Mouse (Mus musculus) lung, postnatal 36 days (tissue): Measurements from ENCODE around the gene Arhgef10l.
A peak's percentile ranks its signal among the peaks of the same experiment; 100 is the strongest.

ENCODE experiments used
- DNase-seq: peaks from one replicate; pipeline ENCODE4 v3.0.0; 2022; ENCODE audit warnings: mixed read lengths

Gene Arhgef10l

GRCm38 (mm10) chr4:140665760-140666159 is at the start of gene Arhgef10l:
Gene Arhgef10l (minus strand): TSS chr4:140666012.
- DNase-seq = peak; percentile 87

DNA sequence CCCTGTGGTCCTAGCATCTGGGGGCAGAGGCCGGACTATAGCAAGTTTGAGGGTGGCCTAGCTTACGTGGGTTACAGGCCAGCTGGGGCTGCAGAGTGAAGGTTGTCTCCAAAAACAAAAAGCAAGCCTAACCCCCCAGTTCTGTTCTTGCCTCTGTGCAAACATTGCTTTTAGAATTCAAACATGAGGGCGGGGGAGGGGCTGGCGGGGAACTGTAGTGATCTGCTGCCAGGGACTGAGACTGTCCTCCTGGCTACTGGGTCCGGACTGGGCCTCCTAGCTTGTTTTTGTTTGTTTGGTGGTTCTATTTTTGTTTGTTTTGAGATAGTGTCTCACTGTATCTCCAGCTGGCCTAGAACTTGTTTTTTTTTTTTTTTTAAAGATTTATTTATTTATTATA is 48.8 kb upstream of the Arhgef10l start:
- DNase-seq = no peak

GRCm38 (mm10) chr4:140713480-140714365 is 47.9 kb upstream of the Arhgef10l start:
- peak; percentile 96 for DNase-seq

GRCm38 (mm10) chr4:140711360-140711759 is 45.5 kb upstream of the Arhgef10l start:
- no peak for DNase-seq

GRCm38 (mm10) chr4:140710781-140711180 is 45.0 kb upstream of the Arhgef10l start:
- no peak for DNase-seq

DNA sequence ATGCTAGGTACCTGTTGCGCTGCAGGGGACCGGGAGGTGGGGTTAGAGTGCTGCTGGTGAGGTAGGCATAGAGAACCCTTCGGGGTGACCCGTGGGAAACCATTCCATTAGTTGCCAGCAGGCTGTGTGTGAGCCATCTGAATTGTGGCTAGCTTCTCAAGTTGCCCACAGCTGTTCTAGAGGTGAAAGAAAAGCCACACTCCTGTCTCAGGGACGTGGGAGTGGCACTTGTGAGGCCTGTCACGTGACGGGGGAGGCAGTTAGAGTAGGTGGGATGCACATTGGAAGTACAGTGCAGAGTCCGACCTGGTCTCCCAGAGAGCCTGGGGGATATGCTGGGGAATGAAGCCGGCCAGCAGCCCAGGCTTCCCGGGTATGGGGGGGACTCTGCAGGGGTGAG is 43.8 kb upstream of the Arhgef10l start:
- no peak for DNase-seq

GRCm38 (mm10) chr4:140709111-140709510 is 43.3 kb upstream of the Arhgef10l start:
- DNase-seq = no peak

DNA sequence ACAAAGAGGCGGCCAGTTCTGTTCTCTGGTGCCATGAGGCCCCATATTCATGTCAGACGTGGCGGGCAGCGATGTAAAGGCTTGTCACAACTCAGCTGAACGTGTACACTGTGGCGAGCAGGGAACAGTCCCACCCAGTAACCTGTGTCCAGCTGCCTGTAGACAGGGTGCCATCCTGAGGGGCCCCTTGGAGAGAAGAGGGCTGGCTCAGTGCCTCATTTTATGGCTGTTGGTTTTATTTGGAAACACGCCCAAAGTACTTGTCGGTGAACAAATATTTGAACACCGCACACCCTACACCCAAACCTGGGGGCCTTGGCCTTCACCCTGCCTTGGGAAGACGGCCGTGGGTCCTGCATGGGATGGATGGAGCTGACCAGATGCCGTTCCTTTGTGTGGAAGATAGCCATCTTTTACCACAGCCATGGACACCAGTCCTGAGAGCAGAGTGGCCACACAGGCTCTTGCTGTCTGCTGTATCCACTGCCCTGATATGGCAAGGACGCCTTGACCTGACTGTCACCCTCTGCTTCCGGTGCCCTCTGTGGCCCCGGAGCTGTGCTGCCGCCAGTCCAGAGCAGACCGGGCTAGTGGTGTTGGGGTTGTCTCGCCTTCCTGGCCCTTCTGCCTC is 42.6 kb upstream of the Arhgef10l start:
- peak; percentile 74 for DNase-seq

- no peak for DNase-seq
Measured at GRCm38 (mm10) chr4:140707615-140708014, 41.8 kb upstream of the Arhgef10l start.

DNA sequence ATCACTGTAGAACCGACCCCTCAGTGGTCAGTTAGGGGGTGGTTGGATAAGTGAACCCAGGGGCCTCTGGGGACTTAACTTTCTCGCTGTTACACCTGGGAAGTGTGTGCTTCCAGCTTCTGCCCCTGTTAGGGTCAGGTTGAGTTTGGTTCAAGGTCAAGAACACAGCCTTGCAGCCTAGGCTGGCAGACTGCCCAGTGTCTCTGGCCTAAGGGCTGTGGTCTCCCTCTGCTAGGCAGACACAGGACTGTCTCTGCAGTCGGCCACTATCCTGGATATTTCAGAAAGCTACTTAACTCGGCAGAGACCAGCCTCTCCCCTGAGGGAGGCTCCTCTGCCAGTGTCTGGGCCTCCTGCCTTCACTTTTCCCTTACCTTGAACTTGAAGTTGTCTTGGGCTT is 38.4 kb upstream of the Arhgef10l start:
- no peak for DNase-seq

DNA sequence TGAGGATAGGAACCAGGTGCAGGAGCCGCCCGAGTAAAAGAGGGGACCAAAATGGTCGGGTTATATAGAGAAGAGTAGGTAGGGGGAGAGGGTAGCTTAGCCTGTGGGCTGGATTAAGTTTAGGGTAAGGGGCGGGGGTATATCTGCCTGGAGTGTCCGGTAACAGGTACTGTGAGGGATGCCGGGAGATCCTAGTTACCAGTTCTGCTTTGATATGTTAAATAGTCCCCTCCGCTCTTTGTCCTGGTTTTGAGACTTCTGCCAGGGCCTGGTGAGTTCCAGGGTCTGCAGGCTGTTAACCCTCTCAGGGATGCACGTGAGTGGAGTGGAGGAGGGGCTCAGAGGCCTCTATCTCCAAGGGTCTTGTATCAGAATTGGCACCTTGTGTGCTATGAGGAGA is 37.8 kb upstream of the Arhgef10l start:
- DNase-seq = no peak

DNA sequence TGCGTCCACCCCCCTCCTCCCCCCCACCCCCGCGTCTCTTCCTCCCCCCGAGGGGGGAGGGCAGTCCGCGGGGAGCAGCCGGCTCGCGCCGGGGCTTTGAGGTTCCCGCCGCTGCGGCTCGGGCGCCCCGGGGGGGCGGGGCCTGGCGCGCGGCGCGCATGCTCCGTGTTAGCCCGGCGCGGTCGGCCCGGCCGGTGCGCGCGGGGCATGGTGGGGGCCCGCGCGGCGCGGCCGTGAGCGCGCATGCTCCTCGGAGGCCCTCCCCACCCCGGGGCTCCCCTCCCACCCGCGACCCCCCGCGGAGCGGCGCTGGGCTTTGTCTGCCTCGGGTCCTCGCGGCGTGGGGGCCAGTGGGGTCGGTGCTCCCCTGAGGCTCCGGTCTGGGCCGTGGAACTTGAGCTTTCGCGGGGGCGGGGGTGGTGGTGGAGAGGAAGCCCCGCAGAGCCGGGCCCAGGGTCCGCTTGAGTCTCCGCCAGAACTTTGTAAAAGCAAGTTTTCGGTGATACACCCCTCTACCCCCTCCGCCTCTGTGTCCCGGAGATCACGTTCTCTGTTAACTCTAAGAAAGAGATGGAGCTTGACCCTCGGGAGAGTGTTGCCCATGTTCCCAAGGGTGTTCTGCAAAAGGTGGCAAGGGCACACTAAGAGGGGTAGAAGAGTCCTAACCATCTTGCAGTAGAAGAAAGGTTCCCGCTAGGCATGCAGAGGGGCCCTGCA is 37.0 kb upstream of the Arhgef10l start:
- peak; percentile 77 for DNase-seq

DNA sequence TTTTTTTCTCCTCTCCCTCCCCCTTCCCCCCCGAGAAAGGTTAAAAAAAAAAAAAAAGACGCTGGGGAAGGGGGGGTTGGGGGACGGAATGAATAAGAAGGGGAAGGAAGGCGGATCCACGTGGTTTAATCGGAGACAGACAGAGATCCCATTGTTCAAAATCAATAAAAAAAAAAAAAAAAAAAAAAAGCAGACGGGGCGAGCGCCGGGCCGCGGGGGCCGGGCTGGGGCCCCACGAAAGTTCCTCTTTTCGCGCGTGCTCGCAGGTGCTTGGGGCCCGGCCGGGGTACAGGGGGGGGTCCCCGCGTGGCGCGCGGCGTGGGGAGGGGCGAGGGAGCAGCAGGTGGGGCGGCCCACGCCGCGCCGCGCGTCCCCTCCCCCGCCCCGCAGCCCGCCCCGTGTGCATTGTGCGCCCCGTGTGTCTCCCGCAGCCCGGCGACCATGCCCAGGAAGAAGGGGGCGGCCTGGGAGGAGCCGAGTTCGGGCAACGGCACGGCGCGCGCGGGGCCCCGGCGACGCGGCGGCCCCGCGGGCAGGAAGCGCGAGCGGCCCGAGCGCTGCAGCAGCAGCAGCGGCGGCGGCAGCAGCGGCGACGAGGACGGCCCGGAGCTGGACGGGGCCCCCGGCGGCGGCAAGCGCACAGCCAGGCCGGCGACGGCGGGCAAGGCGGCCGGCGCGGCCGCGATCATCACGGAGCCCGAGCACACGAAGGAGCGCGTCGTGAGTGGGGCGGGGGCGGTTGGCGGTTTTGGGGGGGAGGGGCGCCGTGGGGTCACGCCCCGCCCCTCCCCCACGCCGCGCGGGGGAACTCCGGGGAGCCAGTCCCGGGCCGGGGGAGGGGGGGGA is 36.1 kb upstream of the Arhgef10l start:
- peak; percentile 41 for DNase-seq

GRCm38 (mm10) chr4:140701049-140701715 is 35.4 kb upstream of the Arhgef10l start:
- peak; percentile 74 for DNase-seq

GRCm38 (mm10) chr4:140700269-140701018 is 34.6 kb upstream of the Arhgef10l start, which contains the start of gene Rcc2:
Gene Rcc2 (plus strand): TSS chr4:140700541.
- no peak for DNase-seq

GRCm38 (mm10) chr4:140699441-140700127 is 33.8 kb upstream of the Arhgef10l start:
- DNase-seq = peak; percentile 87

GRCm38 (mm10) chr4:140695675-140696585 is 30.1 kb upstream of the Arhgef10l start:
- DNase-seq = no peak

DNA sequence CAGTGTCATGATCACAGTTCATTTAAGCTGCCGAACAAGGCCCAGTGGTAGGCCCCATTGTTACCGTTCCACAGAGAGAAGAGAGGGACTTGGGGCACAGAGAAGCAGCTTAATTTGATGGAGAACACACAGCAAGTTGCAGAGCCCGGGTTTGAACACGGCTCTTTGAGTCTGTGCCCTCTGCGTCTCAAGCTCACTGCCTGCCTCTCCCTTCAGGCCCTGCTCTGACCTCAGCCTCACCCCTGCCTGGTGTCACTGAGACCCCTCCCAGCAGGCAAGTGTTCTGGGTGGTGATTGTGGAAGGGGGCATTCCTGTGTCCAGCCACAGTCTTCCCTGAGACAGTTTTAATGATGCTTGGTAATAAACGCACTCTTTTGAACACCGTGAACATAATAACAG is 29.3 kb upstream of the Arhgef10l start:
- DNase-seq = no peak

- DNase-seq = no peak
Measured at GRCm38 (mm10) chr4:140694551-140695060, 28.8 kb upstream of the Arhgef10l start.
